Mouse (Mus musculus): Measurements from ENCODE around the gene Dnajb12. TPM values are rescaled to one million over a fixed set of nuclear protein-coding genes. Genes with fewer than 3 reads are reported as not detected.

The Dnajb12 gene
- polyA plus RNA-seq, 1 experiment from 2014 or later = 28.8 TPM

- DNase-seq (ENCODE audit: low spot score) = no peak
- H3K36me3 ChIP-seq = no peaks in the 10 kb centered on the region
- WGBS = 61% methylated on average over 1 of the region's 1 CpGs
- no peaks in the 10 kb centered on the region for H3K9me3 ChIP-seq
- peaks cover 33% of the 10 kb centered on the region for H3K4me1 ChIP-seq
- no peak overlapping the region for H3K4me3 ChIP-seq
- 0 out of 2 replicates have a peak, but pooled peaks cover 3% of the 10 kb centered on the region for H3K27me3 ChIP-seq (ENCODE audit: insufficient read depth, poor library complexity, severe bottlenecking)
- H3K27ac ChIP-seq = no peak overlapping the region
These were observed 59.7 kb downstream of the Dnajb12 start for GRCm38 (mm10) chr10:59939081-59939480.

GRCm38 (mm10) chr10:59942281-59942846, 63.0 kb downstream of the Dnajb12 start:
- 43% methylated on average over 21 of the region's 21 CpGs for WGBS
- Histone ChIP-seq H3K4me3 (peak overlapping the region; percentile 46), H3K36me3 (no peaks in the 10 kb centered on the region), H3K9me3 (no peaks in the 10 kb centered on the region), H3K27ac (peak overlapping the region; percentile 81), H3K27me3 (ENCODE audit: insufficient read depth, poor library complexity, severe bottlenecking) (0 out of 2 replicates have a peak, but pooled peaks cover 3% of the 10 kb centered on the region), H3K4me1 (peaks cover 19% of the 10 kb centered on the region)
- no peak for DNase-seq (ENCODE audit: low spot score)

GRCm38 (mm10) chr10:59942847-59943420, 63.6 kb downstream of the Dnajb12 start:
- DNase-seq (ENCODE audit: low spot score) = no peak
- Histone ChIP-seq H3K4me3 (peak overlapping the region; percentile 46), H3K27ac (peak overlapping the region; percentile 81), H3K4me1 (peaks cover 23% of the 10 kb centered on the region), H3K36me3 (no peaks in the 10 kb centered on the region), H3K27me3 (ENCODE audit: insufficient read depth, poor library complexity, severe bottlenecking) (0 out of 2 replicates have a peak, but pooled peaks cover 3% of the 10 kb centered on the region), H3K9me3 (no peaks in the 10 kb centered on the region)
- under 1% methylated on average over 16 of the region's 16 CpGs for WGBS

- Histone ChIP-seq H3K4me3 (peak overlapping the region; percentile 46), H3K9me3 (no peaks in the 10 kb centered on the region), H3K36me3 (no peaks in the 10 kb centered on the region), H3K4me1 (peaks cover 28% of the 10 kb centered on the region), H3K27ac (peak overlapping the region; percentile 81), H3K27me3 (ENCODE audit: insufficient read depth, poor library complexity, severe bottlenecking) (0 out of 2 replicates have a peak, but pooled peaks cover 3% of the 10 kb centered on the region)
- peak; percentile 88 for DNase-seq (ENCODE audit: low spot score)
- 41% methylated on average over 13 of the region's 13 CpGs for WGBS
These were observed 64.1 kb downstream of the Dnajb12 start for GRCm38 (mm10) chr10:59943421-59943989.

GRCm38 (mm10) chr10:59945416-59945815, 66.1 kb downstream of the Dnajb12 start:
- Histone ChIP-seq H3K27ac (no peak overlapping the region), H3K27me3 (ENCODE audit: insufficient read depth, poor library complexity, severe bottlenecking) (no peaks in the 10 kb centered on the region; the same call in 1 of the 2 replicates), H3K4me3 (no peak overlapping the region), H3K9me3 (no peaks in the 10 kb centered on the region), H3K36me3 (peaks cover 9% of the 10 kb centered on the region; the same call in 1 of the 2 replicates), H3K4me1 (peaks cover 47% of the 10 kb centered on the region)
- WGBS = 82% methylated on average over 3 of the region's 3 CpGs
- no peak for DNase-seq (ENCODE audit: low spot score)

GRCm38 (mm10) chr10:59946362-59946761, 67.0 kb downstream of the Dnajb12 start:
- peaks cover 56% of the 10 kb centered on the region for H3K4me1 ChIP-seq
- H3K4me3 ChIP-seq = no peak overlapping the region
- H3K9me3 ChIP-seq = no peaks in the 10 kb centered on the region
- H3K27ac ChIP-seq = no peak overlapping the region
- 84% methylated on average over 5 of the region's 5 CpGs for WGBS
- H3K36me3 ChIP-seq = peaks cover 9% of the 10 kb centered on the region; the same call in 1 of the 2 replicates
- no peaks in the 10 kb centered on the region; the same call in 1 of the 2 replicates for H3K27me3 ChIP-seq (ENCODE audit: insufficient read depth, poor library complexity, severe bottlenecking)
- DNase-seq (ENCODE audit: low spot score) = no peak

GRCm38 (mm10) chr10:59947296-59948073, 68.1 kb downstream of the Dnajb12 start:
- Histone ChIP-seq H3K4me3 (no peak overlapping the region), H3K27ac (peak overlapping the region; percentile 3; the same call in 1 of the 2 replicates), H3K4me1 (peaks cover 61% of the 10 kb centered on the region), H3K27me3 (ENCODE audit: insufficient read depth, poor library complexity, severe bottlenecking) (no peaks in the 10 kb centered on the region; the same call in 1 of the 2 replicates), H3K36me3 (peaks cover 9% of the 10 kb centered on the region; the same call in 1 of the 2 replicates), H3K9me3 (no peaks in the 10 kb centered on the region)
- no peak for DNase-seq (ENCODE audit: low spot score)
- 54% methylated on average over 7 of the region's 7 CpGs for WGBS

GRCm38 (mm10) chr10:59948363-59949254, 69.3 kb downstream of the Dnajb12 start:
- peaks cover 59% of the 10 kb centered on the region for H3K4me1 ChIP-seq
- H3K4me3 ChIP-seq = peak overlapping the region; percentile 88; the same call in 1 of the 2 replicates
- H3K9me3 ChIP-seq = no peaks in the 10 kb centered on the region
- WGBS = 35% methylated on average over 6 of the region's 6 CpGs
- H3K36me3 ChIP-seq = peaks cover 9% of the 10 kb centered on the region; the same call in 1 of the 2 replicates
- H3K27me3 ChIP-seq (ENCODE audit: insufficient read depth, poor library complexity, severe bottlenecking) = no peaks in the 10 kb centered on the region; the same call in 1 of the 2 replicates
- DNase-seq (ENCODE audit: low spot score) = peak; percentile 79
- peak overlapping the region; percentile 52; the same call in 1 of the 2 replicates for H3K27ac ChIP-seq

Other genes with a start within 250 kb of the Dnajb12 start
- 45.4 and 46.8 TPM in 2 replicates for gene Micu1, start 177.1 kb upstream of the Dnajb12 start, polyA plus RNA-seq (2016; fragmentation: Nextera tagmentation; extraction: Ambion mirVana)
- gene Ddit4, start 72.3 kb downstream of the Dnajb12 start, polyA plus RNA-seq (2016; fragmentation: Nextera tagmentation; extraction: Ambion mirVana) = 17.6 and 32.8 TPM in 2 replicates
- gene Ascc1, start 123.2 kb downstream of the Dnajb12 start, polyA plus RNA-seq (2016; fragmentation: Nextera tagmentation; extraction: Ambion mirVana) = 33.0 and 36.2 TPM in 2 replicates
- 93.3 and 94.6 TPM in 2 replicates for gene Anapc16, start 123.6 kb downstream of the Dnajb12 start, polyA plus RNA-seq (2016; fragmentation: Nextera tagmentation; extraction: Ambion mirVana)
- 0.65 and 0.85 TPM in 2 replicates for gene Spock2, start 226.7 kb downstream of the Dnajb12 start, polyA plus RNA-seq (2016; fragmentation: Nextera tagmentation; extraction: Ambion mirVana)